Mouse (Mus musculus) embryonic facial prominence, embryonic 12.5 days (tissue): ENCODE measurements around the gene Srrt. TPM values are rescaled to one million over a fixed set of nuclear protein-coding genes. Genes with fewer than 3 reads are reported as not detected.
A peak's percentile ranks its signal among the peaks of the same experiment; 100 is the strongest.
"Not testable (repeated sequence)": the region's sequence is repeated elsewhere in the genome, so short reads cannot be mapped to it uniquely, and the experiment has no call there.

ENCODE experiments used
- ATAC-seq: fragments of 200-750 bp; cut with Nextera tagmentation; 2 replicates; pipeline ENCODE4 v1.8.0; 2017; ENCODE audit not compliant: insufficient number of reproducible peaks, insufficient read depth, low FRiP score, low TSS enrichment
- H3K27ac ChIP-seq: fragments of 300-500 bp; sonication (generic); 2 replicates; pipeline ENCODE4 v1.5.1; 2016; ENCODE audit warnings: mild to moderate bottlenecking
- H3K27me3 ChIP-seq: fragments of 300-500 bp; sonication (generic); 2 replicates; pipeline ENCODE4 v1.6.1; 2016; ENCODE audit warnings: mild to moderate bottlenecking, moderate library complexity
- H3K36me3 ChIP-seq: fragments of 300-500 bp; sonication (generic); 2 replicates; pipeline ENCODE4 v1.6.1; 2016; ENCODE audit warnings: mild to moderate bottlenecking
- H3K4me1 ChIP-seq: fragments of 300-500 bp; sonication (generic); 2 replicates; pipeline ENCODE4 v1.6.1; 2016
- H3K4me2 ChIP-seq: fragments of 300-500 bp; sonication (generic); replicated peaks from 2 replicates; pipeline ENCODE4 v1.6.1; 2016; ENCODE audit warnings: mild to moderate bottlenecking, moderate library complexity
- H3K4me3 ChIP-seq: fragments of 300-500 bp; sonication (generic); 2 replicates; pipeline ENCODE4 v1.5.1; 2016; ENCODE audit warnings: mild to moderate bottlenecking
- H3K9ac ChIP-seq: fragments of 300-500 bp; sonication (generic); 2 replicates; pipeline ENCODE4 v1.6.1; 2016; ENCODE audit warnings: mild to moderate bottlenecking, moderate library complexity
- H3K9me3 ChIP-seq: fragments of 300-500 bp; sonication (generic); 2 replicates; pipeline ENCODE4 v1.6.1; 2016; ENCODE audit warnings: mild to moderate bottlenecking, moderate library complexity
- WGBS: fragments of 180-500 bp; shearing (Covaris S2); methylation state at CpG from one replicate; pipeline ENCODE4 v1.1.7; 2016; 5-methylcytosine and 5-hydroxymethylcytosine counted together
- microRNA-seq: library from miRNA; unstranded; fragments of <30 nt; microRNA quantifications from one replicate; pipeline ENCODE4, GENCODE M21; 2017
- polyA plus RNA-seq: library from polyadenylated mRNA; unstranded; fragments of >200 nt; fragmentation: Nextera tagmentation; extraction: Ambion mirVana; gene quantifications from 2 replicates; pipeline ENCODE4 v1.2.1, GENCODE M21; 2016

The Srrt gene
- polyA plus RNA-seq, 1 experiment from 2014 or later, result 171 TPM

DNA sequence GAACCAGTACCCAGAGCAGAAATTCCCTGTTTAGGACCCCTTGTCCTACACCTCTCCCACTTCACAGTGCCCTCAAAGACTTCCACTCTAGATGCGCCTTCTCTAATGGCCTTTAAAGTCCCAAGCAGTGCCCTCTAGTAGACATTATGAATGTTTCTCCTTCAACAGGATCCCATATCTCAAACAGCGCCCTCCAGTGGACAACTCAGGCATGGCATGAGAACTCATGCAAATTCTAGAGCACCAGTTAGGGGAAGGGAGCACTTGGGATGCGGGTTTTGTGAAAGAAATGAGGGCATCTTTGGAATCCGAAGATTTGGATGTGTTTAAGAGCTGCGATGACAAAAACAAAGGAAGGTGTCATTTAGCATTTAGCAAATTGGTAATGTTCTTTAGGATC, 22.4 kb downstream of the Srrt start:
- Histone ChIP-seq H3K4me2 (no peak overlapping the region), H3K27me3 (peaks cover 33% of the 10 kb centered on the region), H3K27ac (no peak overlapping the region), H3K4me1 (peaks cover 25% of the 10 kb centered on the region), H3K9ac (no peak overlapping the region), H3K4me3 (no peak overlapping the region), H3K9me3 (no peaks in the 10 kb centered on the region), H3K36me3 (no peaks in the 10 kb centered on the region)
- ATAC-seq, result no peak
- 62% methylated on average over 5 of the region's 5 CpGs for WGBS

DNA sequence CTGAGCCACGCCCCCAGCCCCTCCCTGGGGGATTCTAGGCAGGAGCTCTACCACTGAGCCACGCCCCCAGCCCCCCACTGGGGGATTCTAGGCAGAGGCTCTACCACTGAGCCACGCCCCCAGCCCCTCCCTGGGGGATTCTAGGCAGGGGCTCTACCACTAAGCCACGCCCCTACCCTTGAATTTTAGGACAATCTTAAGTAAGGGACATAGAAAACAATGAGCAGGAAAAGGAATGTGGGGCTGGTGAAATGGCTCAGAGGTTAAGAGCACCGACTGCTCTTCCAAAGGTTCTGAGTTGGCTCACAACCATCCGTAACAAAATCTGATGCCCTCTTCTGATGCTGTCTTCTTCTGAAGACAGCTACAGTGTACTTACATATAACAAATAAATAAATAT, 23.1 kb downstream of the Srrt start:
- Histone ChIP-seq H3K27me3 (peaks cover 26% of the 10 kb centered on the region), H3K4me1 (peaks cover 25% of the 10 kb centered on the region)
- 80% methylated on average over 6 of the region's 6 CpGs for WGBS
- not testable (repeated sequence) for H3K27ac ChIP-seq, H3K4me3 ChIP-seq, H3K36me3 ChIP-seq, H3K4me2 ChIP-seq, H3K9me3 ChIP-seq, ATAC-seq, H3K9ac ChIP-seq

DNA sequence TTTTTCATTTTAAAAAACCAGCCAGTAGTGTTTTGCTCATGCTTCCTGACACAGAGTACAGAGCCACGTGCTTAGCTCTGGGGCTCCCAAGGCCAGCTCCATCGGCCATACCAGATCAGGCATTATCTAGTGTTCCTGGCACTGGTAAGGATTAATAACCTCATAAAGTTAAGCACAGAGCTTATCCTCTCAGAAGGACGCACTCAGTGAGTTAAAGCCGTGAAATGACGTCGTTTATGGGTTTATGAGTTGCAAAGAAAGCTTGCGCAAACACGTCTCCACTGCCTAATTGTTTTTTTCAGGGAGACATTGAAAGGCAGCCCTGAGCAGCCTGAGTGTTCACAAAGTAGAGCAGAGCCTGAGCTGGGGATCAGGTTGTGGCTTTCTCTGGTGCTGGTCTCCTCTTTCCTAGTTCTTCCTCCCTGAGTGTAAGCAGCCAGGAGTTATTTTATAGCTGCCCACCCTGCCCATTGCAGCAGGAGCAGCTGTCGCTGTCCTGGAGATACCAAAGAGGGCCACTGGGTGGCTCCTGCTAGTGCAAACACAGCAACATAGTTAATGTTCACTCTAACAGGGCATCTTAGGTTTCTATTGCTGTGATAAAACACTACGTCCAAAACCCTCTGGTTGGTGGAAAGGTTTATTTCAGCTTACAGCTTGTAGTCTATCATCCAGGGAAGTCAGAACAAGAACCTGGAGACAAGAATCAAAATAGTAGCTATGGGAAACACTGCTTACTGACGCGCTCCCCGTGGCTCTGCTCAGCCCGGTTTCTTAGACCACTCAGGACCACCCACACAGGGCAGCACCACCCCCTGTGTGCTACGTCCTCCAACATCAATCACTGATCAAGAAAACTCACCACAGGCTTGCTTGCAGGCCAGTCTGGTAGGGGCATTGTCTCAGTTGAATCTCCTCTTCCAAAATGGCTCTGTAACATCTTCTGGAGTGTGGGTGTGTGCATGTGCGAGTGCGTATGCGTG, 29.8 kb downstream of the Srrt start:
- Histone ChIP-seq H3K4me1 (no peaks in the 10 kb centered on the region), H3K27me3 (no peaks in the 10 kb centered on the region), H3K36me3 (no peaks in the 10 kb centered on the region), H3K4me2 (no peak overlapping the region), H3K4me3 (no peak overlapping the region), H3K9ac (no peak overlapping the region), H3K9me3 (no peaks in the 10 kb centered on the region), H3K27ac (no peak overlapping the region)
- WGBS, result 61% methylated on average over 18 of the region's 18 CpGs
- no peak for ATAC-seq

DNA sequence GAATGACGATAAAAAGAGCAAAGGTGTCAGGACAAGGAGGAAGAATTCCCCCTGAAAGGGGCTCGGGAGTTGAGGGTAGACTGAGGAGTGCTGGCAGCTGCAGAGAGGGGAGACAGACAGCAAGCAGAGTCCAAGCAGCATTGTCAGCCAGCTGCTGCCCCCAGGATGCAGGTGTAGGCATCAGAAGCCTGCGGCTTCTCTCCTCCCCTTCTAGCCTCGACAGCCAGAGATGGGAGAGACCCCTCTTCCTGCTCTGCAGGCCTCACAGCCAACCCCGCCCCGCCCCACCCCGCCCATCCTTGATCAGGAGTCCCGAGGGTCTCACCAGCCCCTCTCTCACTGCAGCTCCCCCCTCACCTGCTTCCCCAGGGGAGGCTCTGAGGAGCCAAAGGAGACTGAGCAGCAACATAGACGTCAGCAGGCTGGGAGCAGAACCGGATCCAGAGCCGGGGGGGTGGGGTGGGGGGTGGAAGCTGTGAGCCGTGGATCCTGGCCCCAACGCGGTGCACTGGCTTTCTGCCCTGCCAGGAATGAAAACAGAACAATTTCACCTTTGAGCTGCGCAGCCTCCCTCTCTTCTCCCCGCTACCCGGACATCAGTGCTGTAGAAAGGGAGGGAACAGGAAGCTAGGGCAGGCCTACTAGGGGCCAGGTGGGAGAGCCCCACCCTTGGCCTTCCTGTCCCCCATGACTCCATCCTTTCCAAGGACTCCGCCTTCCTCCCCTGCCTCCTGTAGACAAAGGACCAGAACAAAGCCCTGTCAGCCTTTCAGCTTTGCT, 39.2 kb downstream of the Srrt start:
- Histone ChIP-seq H3K36me3 (no peaks in the 10 kb centered on the region), H3K4me3 (no peak overlapping the region), H3K27ac (no peak overlapping the region), H3K9ac (no peak overlapping the region; the same call in 1 of the 2 replicates), H3K4me2 (peak overlapping the region; percentile 21; the same call in 1 of the 2 replicates), H3K9me3 (no peaks in the 10 kb centered on the region), H3K4me1 (peaks cover 7% of the 10 kb centered on the region; the same call in 1 of the 2 replicates), H3K27me3 (no peaks in the 10 kb centered on the region)
- 0 out of 2 replicates have a peak, but pooled peaks have one; percentile 10 for ATAC-seq
- WGBS, result 23% methylated on average over 14 of the region's 18 CpGs

DNA sequence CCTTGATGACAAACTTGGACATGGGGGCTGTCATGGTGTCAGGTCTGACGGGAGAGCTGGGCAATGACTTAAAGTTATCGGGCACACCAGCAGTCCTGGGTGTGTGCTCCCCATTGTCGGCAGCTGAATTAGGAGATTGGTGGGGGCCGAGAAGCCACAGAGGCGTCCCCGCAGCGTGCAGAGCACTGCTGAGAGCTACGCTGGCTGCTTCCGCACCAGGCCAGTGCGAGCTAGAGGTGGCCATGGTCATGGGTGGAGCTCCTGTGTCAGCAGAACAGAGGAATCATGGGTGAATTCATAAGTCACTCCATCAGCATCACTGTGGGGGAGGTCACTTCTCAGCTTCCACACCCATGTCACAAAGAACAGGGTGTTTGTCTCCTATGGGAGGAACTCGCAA, 42.7 kb downstream of the Srrt start:
- H3K4me3 ChIP-seq, result no peak overlapping the region
- H3K9me3 ChIP-seq, result no peaks in the 10 kb centered on the region
- H3K4me1 ChIP-seq, result peaks cover 7% of the 10 kb centered on the region; the same call in 1 of the 2 replicates
- H3K9ac ChIP-seq, result no peak overlapping the region
- H3K27ac ChIP-seq, result no peak overlapping the region
- H3K27me3 ChIP-seq, result no peaks in the 10 kb centered on the region
- no peaks in the 10 kb centered on the region for H3K36me3 ChIP-seq
- WGBS, result 88% methylated on average over 11 of the region's 11 CpGs
- H3K4me2 ChIP-seq, result no peak overlapping the region
- no peak for ATAC-seq

DNA sequence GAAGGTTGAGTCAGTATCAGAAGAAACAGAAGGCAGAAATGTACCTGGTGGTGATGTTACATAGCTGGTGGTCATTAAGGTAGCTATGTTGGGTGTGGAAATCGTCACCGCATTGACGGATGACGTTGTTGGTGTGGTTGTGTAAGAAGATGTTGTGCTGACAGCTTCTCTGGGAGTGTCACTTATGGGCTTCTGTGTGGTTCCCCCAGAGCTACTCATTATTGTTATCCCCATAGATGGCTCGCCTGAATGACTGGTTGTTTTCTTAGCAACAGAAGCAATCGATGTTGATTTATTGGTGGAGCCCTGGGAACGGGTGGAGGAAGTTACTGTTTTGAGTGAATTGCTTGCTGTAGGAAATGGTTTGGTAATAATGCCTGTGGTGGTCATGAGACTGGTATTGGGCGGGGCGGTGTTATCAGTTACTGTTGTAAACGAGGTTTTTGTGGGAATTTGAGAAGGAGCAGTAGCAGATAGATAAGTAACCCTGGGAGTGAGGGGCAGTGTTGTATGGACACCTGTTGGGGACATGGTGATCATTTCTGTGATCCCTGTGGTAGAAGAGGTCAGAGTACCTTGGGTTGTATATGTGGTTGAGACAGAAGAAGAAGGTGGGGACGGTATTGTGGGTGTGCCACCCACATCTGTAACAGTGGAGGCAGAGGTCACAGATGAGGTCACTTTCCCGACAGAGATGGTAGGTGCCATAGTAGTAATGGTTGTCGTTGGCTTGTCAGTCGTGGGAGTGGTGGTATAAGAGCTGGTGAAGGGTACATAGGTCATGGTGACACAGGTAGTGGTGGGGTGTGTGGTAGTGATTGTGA, 43.4 kb downstream of the Srrt start:
- Histone ChIP-seq H3K4me3 (no peak overlapping the region), H3K9ac (no peak overlapping the region), H3K9me3 (no peaks in the 10 kb centered on the region), H3K36me3 (no peaks in the 10 kb centered on the region), H3K4me1 (peaks cover 7% of the 10 kb centered on the region; the same call in 1 of the 2 replicates), H3K27ac (no peak overlapping the region), H3K4me2 (no peak overlapping the region), H3K27me3 (no peaks in the 10 kb centered on the region)
- no peak for ATAC-seq
- 87% methylated on average over 14 of the region's 14 CpGs for WGBS

Small RNAs within 50 kb of the gene (microRNA-seq; reads per million reads assigned to microRNA genes)
- 1.1 reads per million for gene Mir7036
- gene Mir8116, result not detected

Other genes with a start within 250 kb of the Srrt start
- gene Serpine1, start 235.4 kb downstream of the Srrt start, polyA plus RNA-seq, result 0.25 and 0.36 TPM in 2 replicates
- gene Trim56, start 191.5 kb downstream of the Srrt start, polyA plus RNA-seq, result 6.6 and 6.8 TPM in 2 replicates
- not detected in 2 replicates for gene Muc3, start 158.4 kb downstream of the Srrt start, polyA plus RNA-seq
- 0.08 TPM in 1 of 2 replicates, not detected in the other for gene Muc3a, start 95.3 kb downstream of the Srrt start, polyA plus RNA-seq
- gene Ache, start 20.2 kb downstream of the Srrt start, polyA plus RNA-seq, result 7.1 and 8.2 TPM in 2 replicates
- gene Ufsp1, start 13.0 kb downstream of the Srrt start, polyA plus RNA-seq, result 6.7 and 8.2 TPM in 2 replicates
- 87.1 and 93.4 TPM in 2 replicates for gene Trip6, start 6.7 kb upstream of the Srrt start, polyA plus RNA-seq
- gene Slc12a9, start 25.9 kb upstream of the Srrt start, polyA plus RNA-seq, result 16.0 and 18.8 TPM in 2 replicates
- gene Ephb4, start 42.4 kb upstream of the Srrt start, polyA plus RNA-seq, result 87.3 and 91.6 TPM in 2 replicates
- gene Zan, start 169.4 kb upstream of the Srrt start, polyA plus RNA-seq, result 0.17 and 0.28 TPM in 2 replicates
- gene Pop7, start 194.8 kb upstream of the Srrt start, polyA plus RNA-seq, result 54.0 and 56.4 TPM in 2 replicates
- 17.4 and 18.1 TPM in 2 replicates for gene Gigyf1, start 210.9 kb upstream of the Srrt start, polyA plus RNA-seq
- 0.34 and 0.47 TPM in 2 replicates for gene Epo, start 225.6 kb upstream of the Srrt start, polyA plus RNA-seq
- 382 and 409 TPM in 2 replicates for gene Gnb2, start 225.8 kb upstream of the Srrt start, polyA plus RNA-seq
- gene Actl6b, start 245.8 kb upstream of the Srrt start, polyA plus RNA-seq, result 6.1 and 9.3 TPM in 2 replicates